Mouse (Mus musculus): ENCODE data around the gene Ctxn1.
A peak's percentile ranks its signal among the peaks of the same experiment; 100 is the strongest.

The Ctxn1 gene

GRCm38 (mm10) chr8:4250306-4250970 is 8.6 kb downstream of the Ctxn1 start:
- peak; percentile 86 to 94 for DNase-seq

GRCm38 (mm10) chr8:4249213-4249612 is 9.9 kb downstream of the Ctxn1 start:
- DNase-seq, result no peak

GRCm38 (mm10) chr8:4247951-4248540 is 11.0 kb downstream of the Ctxn1 start, which contains the start of gene Tgfbr3l:
TSS of gene Tgfbr3l (plus strand) at chr8:4248214.
- DNase-seq, result no peak

- DNase-seq, result no peak
Measured at GRCm38 (mm10) chr8:4247241-4247640, 11.8 kb downstream of the Ctxn1 start.

- DNase-seq, result peak in 1 of 2 experiments; percentile 58
Measured at GRCm38 (mm10) chr8:4245737-4246136, 13.3 kb downstream of the Ctxn1 start.

- no peak for DNase-seq
Measured at GRCm38 (mm10) chr8:4245061-4245460, 14.0 kb downstream of the Ctxn1 start.

- DNase-seq, result no peak
Measured at GRCm38 (mm10) chr8:4239193-4239890, 19.7 kb downstream of the Ctxn1 start.

GRCm38 (mm10) chr8:4238434-4239192 is 20.5 kb downstream of the Ctxn1 start, which contains the start of the genes Map2k7 and Gm49320:
TSS of gene Map2k7 (plus strand) at chr8:4238740.
TSS of gene Gm49320 (plus strand) at chr8:4238865.
- peak; percentile 100 for DNase-seq

- no peak for DNase-seq
Measured at GRCm38 (mm10) chr8:4237814-4238433, 21.1 kb downstream of the Ctxn1 start.

- peak in 1 of 2 experiments; percentile 2 for DNase-seq
Measured at GRCm38 (mm10) chr8:4230612-4231351, 28.3 kb downstream of the Ctxn1 start.

GRCm38 (mm10) chr8:4229784-4230183 is 29.3 kb downstream of the Ctxn1 start:
- no peak for DNase-seq

- DNase-seq, result no peak
Measured at GRCm38 (mm10) chr8:4227919-4228318, 31.2 kb downstream of the Ctxn1 start.

- DNase-seq, result peak in 1 of 2 experiments; percentile 6
Measured at GRCm38 (mm10) chr8:4226739-4227347, 32.2 kb downstream of the Ctxn1 start, which contains the start of gene Lrrc8e. TSS of gene Lrrc8e (plus strand) at chr8:4226827.

- DNase-seq, result peak in 1 of 2 experiments; percentile 1
Measured at GRCm38 (mm10) chr8:4226323-4226722, 32.8 kb downstream of the Ctxn1 start.

GRCm38 (mm10) chr8:4222059-4222458 is 37.0 kb downstream of the Ctxn1 start:
- no peak for DNase-seq

- no peak for DNase-seq
Measured at GRCm38 (mm10) chr8:4219617-4220016, 39.5 kb downstream of the Ctxn1 start.

GRCm38 (mm10) chr8:4216791-4217621 is 42.1 kb downstream of the Ctxn1 start, which contains the start of gene Prr36:
TSS of gene Prr36 (minus strand) at chr8:4217459.
- DNase-seq, result peak; percentile 88 to 89

- DNase-seq, result no peak
Measured at GRCm38 (mm10) chr8:4216296-4216695, 42.8 kb downstream of the Ctxn1 start.

GRCm38 (mm10) chr8:4214006-4214980 is 44.8 kb downstream of the Ctxn1 start:
- DNase-seq, result peak in 1 of 2 experiments; percentile 24
